Mouse (Mus musculus): ENCODE data around the gene Kif1b.

DNA sequence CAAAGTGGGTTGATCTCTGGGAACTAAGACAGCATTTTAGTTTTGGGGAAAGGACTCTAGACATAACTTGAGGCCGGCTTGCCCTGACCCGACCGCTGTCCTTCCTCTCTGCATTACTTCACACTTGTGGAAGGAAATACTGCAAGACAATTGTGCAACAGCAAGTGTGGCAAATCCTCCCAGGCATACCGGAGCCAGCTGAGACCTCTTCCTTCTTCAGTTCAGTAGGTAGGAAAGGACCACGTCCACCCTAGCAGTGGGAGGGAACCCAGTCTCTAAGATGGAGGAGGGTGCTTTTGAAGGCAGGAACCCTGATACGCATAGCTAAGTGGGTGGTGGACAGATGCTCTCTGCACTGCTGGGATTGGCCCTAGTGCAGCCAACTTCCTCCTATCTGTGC lies 151.8 kb downstream of the Kif1b start:
- no peak for TF ChIP-seq CTCF (IDR thresholded peaks at IDR 0.05; ENCODE audit: low read depth)
- TF ChIP-seq EP300 (IDR thresholded peaks at IDR 0.05; ENCODE audit: low read depth) = no peak

All from liver, embryonic 14.5 days (tissue).